Mouse (Mus musculus) CH12.LX (cell line): Measurements from ENCODE around the gene Wdfy4.

ENCODE experiments used
- CHD1 ChIP-seq: IDR thresholded peaks from 2 replicates; pipeline ENCODE4 v1.6.1; 2012; ENCODE audit warnings: low read depth, low read length, improper control_type of control experiment, inconsistent platforms
- CTCF ChIP-seq, 2 experiments: IDR thresholded peaks in 1 of 2; conservative IDR thresholded peaks in 1 of 2; 2 replicates each; pipeline ENCODE4 v1.5.1; 2011 to 2012; ENCODE audit warnings: low read depth in 2 of 2, low read length in 2 of 2, improper control_type of control experiment in 1 of 2, inconsistent platforms in 1 of 2, mild to moderate bottlenecking in 1 of 2, moderate library complexity in 1 of 2
- EP300 ChIP-seq: IDR thresholded peaks from 2 replicates; pipeline ENCODE4 v1.6.1; 2011; ENCODE audit warnings: low read length, improper control_type of control experiment
- KAT2A ChIP-seq: IDR thresholded peaks from 2 replicates; pipeline ENCODE4 v1.6.1; 2012; ENCODE audit warnings: low read length, improper control_type of control experiment, inconsistent platforms; ENCODE audit not compliant: insufficient replicate concordance
- MAX ChIP-seq: IDR thresholded peaks from 2 replicates; pipeline ENCODE4 v1.6.1; 2011; ENCODE audit warnings: low read length, improper control_type of control experiment
- MYC ChIP-seq: IDR thresholded peaks from 2 replicates; pipeline ENCODE4 v1.6.1; 2011; ENCODE audit warnings: low read depth, mild to moderate bottlenecking, improper control_type of control experiment, low read length
- POLR2A ChIP-seq: IDR thresholded peaks from 2 replicates; pipeline ENCODE4 v1.6.1; 2011; ENCODE audit warnings: low read depth, mild to moderate bottlenecking, improper control_type of control experiment, low read length
- UBTF ChIP-seq: IDR thresholded peaks from 2 replicates; pipeline ENCODE4 v1.6.1; 2012; ENCODE audit warnings: low read depth, mild to moderate bottlenecking, inconsistent platforms, low read length, improper control_type of control experiment, moderate library complexity

DNA sequence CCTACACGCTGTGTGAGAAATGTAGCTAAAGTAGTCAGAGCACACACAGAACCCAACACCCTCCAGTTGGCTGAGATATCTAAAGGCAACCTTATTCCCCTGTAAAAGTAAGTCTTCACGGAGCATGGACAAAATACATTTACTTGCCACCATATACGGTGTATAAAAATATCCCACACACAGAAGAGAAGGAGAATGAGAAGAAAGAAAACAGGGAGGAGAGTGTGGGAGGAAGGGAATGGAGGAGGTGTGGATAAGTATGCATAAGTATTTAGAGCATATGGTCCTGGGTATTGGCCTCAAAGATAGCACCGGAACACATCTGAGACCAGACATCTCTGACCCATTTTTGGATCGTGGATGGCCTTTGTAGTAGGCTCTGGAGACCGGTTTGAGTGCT is 50.1 kb downstream of the Wdfy4 start:
- TF ChIP-seq CTCF (conservative IDR thresholded peaks at IDR 0.05 in 1 of 2, IDR thresholded peaks at IDR 0.05 in 1 of 2; ENCODE audit: low read depth in 2 of 2, low read length in 2 of 2) = no peak
- no peak for TF ChIP-seq MAX
- no peak for TF ChIP-seq POLR2A
- TF ChIP-seq MYC = no peak
- TF ChIP-seq UBTF = no peak
- no peak for TF ChIP-seq EP300
- TF ChIP-seq KAT2A = no peak
- TF ChIP-seq CHD1 = no peak
